Mouse (Mus musculus) midbrain, embryonic 15.5 days (tissue): ENCODE data around the gene Cyb5r4. TPM values are rescaled to one million over a fixed set of nuclear protein-coding genes. Genes with fewer than 3 reads are reported as not detected.

Experiments
- ATAC-seq: fragments of 200-750 bp; cut with Nextera tagmentation; replicated peaks from 2 replicates; pipeline ENCODE4 v1.8.0; 2017; ENCODE audit warnings: moderate TSS enrichment
- H3K27ac ChIP-seq: fragments of 300-500 bp; sonication (generic); 2 replicates; pipeline ENCODE4 v1.5.1; 2015; ENCODE audit warnings: mild to moderate bottlenecking, inconsistent platforms
- H3K27me3 ChIP-seq: fragments of 300-500 bp; sonication (generic); replicated peaks from 2 replicates; pipeline ENCODE4 v1.6.1; 2015; ENCODE audit warnings: inconsistent platforms
- H3K36me3 ChIP-seq: fragments of 300-500 bp; sonication (generic); replicated peaks from 2 replicates; pipeline ENCODE4 v1.6.1; 2015; ENCODE audit warnings: inconsistent platforms
- H3K4me1 ChIP-seq: fragments of 300-500 bp; sonication (generic); 2 replicates; pipeline ENCODE4 v1.6.1; 2015; ENCODE audit warnings: inconsistent platforms
- H3K4me2 ChIP-seq: fragments of 300-500 bp; sonication (generic); 2 replicates; pipeline ENCODE4 v1.6.1; 2015; ENCODE audit warnings: inconsistent platforms, mild to moderate bottlenecking, moderate library complexity
- H3K4me3 ChIP-seq: fragments of 300-500 bp; sonication (generic); 2 replicates; pipeline ENCODE4 v1.5.1; 2015; ENCODE audit warnings: mild to moderate bottlenecking, inconsistent platforms
- H3K9ac ChIP-seq: fragments of 300-500 bp; sonication (generic); 2 replicates; pipeline ENCODE4 v1.6.1; 2015; ENCODE audit warnings: mild to moderate bottlenecking, inconsistent platforms
- H3K9me3 ChIP-seq: fragments of 300-500 bp; sonication (generic); 2 replicates; pipeline ENCODE4 v1.6.1; 2016; ENCODE audit warnings: inconsistent platforms
- WGBS: fragments of 180-500 bp; shearing (Covaris S2); methylation state at CpG from one replicate; pipeline ENCODE4 v1.1.7; 2015; ENCODE audit warnings: mixed read lengths; 5-methylcytosine and 5-hydroxymethylcytosine counted together
- polyA plus RNA-seq: library from polyadenylated mRNA; unstranded; fragments of >200 nt; fragmentation: Nextera tagmentation; extraction: Ambion mirVana; gene quantifications from 2 replicates; pipeline ENCODE4 v1.2.1, GENCODE M21; 2015

The Cyb5r4 gene
- polyA plus RNA-seq, 1 experiment from 2014 or later: 56.9 TPM

DNA sequence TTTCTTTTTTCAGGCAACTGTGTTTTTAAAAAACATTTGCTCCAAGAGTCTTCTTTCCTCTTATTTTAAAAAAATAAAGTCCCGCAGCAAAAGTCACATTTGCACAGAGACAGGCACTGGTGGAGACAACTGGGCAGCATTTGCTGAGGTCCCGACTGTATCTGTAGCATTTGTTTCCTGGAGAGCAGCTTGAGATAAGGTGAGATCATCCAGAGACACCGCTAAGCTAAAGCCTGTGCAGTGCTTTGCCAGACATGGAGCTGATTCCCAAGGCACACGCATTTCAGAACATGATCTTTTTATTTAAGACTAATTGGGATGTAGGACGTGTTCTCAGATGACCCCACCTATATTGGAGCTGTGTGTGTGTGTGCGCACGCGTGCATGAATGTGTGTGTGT is 30.1 kb upstream of the Cyb5r4 start:
- H3K4me2 ChIP-seq: no peak overlapping the region
- 83% methylated on average over 8 of the region's 8 CpGs for WGBS

DNA sequence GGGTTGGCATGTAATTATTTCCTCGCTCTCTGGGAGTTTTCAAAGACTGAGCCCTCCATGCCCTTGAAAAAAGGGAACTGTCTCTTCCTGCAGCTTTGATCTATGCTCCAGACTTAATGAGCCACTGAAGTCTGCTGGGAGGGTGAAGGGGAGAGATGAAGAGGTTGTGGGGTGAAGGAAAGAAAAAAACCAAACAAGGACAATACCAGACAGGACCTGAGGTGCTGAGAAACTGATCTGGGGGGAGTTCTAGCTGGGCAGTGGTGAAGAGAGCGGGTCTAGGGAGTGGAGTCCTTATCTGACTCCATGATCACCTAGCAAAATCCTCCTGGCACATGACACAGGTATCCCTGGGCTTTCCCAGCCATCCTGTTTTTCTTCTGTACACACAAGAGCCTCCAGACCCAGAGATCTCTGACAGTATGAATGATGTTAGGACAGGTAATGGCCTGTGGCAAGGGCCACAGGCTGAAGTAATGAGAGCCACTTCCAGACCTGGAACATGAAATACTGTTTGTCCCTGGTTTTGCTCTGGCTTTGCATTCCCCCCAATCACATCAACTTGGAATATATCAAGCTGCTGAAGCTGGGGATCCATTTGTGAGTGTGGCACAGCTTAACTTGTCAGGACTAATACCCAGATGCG is 24.6 kb upstream of the Cyb5r4 start:
- Histone ChIP-seq H3K36me3 (no peaks in the 10 kb centered on the region), H3K27ac (no peak overlapping the region), H3K4me2 (no peak overlapping the region), H3K9ac (no peak overlapping the region), H3K4me1 (no peaks in the 10 kb centered on the region), H3K4me3 (no peak overlapping the region), H3K9me3 (no peaks in the 10 kb centered on the region), H3K27me3 (no peaks in the 10 kb centered on the region)
- ATAC-seq: peak; percentile 42; the same call in 1 of the 2 replicates
- 69% methylated on average over 3 of the region's 3 CpGs for WGBS

More for the DNA sequence above, 30.1 kb upstream of the Cyb5r4 start:
- ATAC-seq: no peak
- H3K36me3 ChIP-seq: no peaks in the 10 kb centered on the region
- H3K4me3 ChIP-seq: no peak overlapping the region
- no peak overlapping the region for H3K9ac ChIP-seq
- H3K4me1 ChIP-seq: no peaks in the 10 kb centered on the region
- H3K27me3 ChIP-seq: no peaks in the 10 kb centered on the region
- no peaks in the 10 kb centered on the region for H3K9me3 ChIP-seq
- H3K27ac ChIP-seq: no peak overlapping the region

- H3K4me1 ChIP-seq: no peaks in the 10 kb centered on the region
- no peaks in the 10 kb centered on the region for H3K9me3 ChIP-seq
- H3K36me3 ChIP-seq: no peaks in the 10 kb centered on the region
- no peak overlapping the region for H3K27ac ChIP-seq
- H3K9ac ChIP-seq: no peak overlapping the region
- no peaks in the 10 kb centered on the region for H3K27me3 ChIP-seq
- ATAC-seq: no peak
- H3K4me3 ChIP-seq: no peak overlapping the region
- H3K4me2 ChIP-seq: no peak overlapping the region
- 75% methylated on average over 2 of the region's 2 CpGs for WGBS
Observed at GRCm38 (mm10) chr9:86999956-87000582, 21.7 kb upstream of the Cyb5r4 start.

GRCm38 (mm10) chr9:87004701-87005434 is 16.9 kb upstream of the Cyb5r4 start:
- ATAC-seq: no peak
- no peaks in the 10 kb centered on the region for H3K9me3 ChIP-seq
- 74% methylated on average over 6 of the region's 6 CpGs for WGBS

DNA sequence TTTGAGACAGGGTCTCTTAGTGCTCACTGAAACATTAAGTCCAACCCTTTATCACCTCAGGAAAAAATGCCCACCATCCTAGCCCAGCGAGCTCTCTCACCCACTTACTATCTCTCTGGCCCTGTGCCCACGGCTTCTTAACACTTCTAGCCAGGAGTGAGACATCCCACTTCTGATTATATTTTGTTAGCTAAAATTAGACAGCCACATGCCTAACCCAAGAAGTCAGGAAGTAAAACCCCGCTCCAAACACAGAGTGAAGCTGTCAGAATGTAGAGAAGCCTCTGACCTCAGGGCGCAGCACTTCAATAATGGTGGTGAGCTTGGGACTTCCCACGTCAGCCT is 16.4 kb upstream of the Cyb5r4 start:
- no peak overlapping the region for H3K4me3 ChIP-seq
- no peak for ATAC-seq
- H3K27me3 ChIP-seq: no peaks in the 10 kb centered on the region
- no peaks in the 10 kb centered on the region for H3K36me3 ChIP-seq
- no peaks in the 10 kb centered on the region for H3K4me1 ChIP-seq
- H3K9ac ChIP-seq: no peak overlapping the region
- no peaks in the 10 kb centered on the region for H3K9me3 ChIP-seq
- H3K27ac ChIP-seq: no peak overlapping the region
- 69% methylated on average over 5 of the region's 5 CpGs for WGBS
- no peak overlapping the region for H3K4me2 ChIP-seq

More at GRCm38 (mm10) chr9:87004701-87005434, 16.9 kb upstream of the Cyb5r4 start:
- Histone ChIP-seq H3K36me3 (no peaks in the 10 kb centered on the region), H3K4me2 (no peak overlapping the region), H3K4me3 (no peak overlapping the region), H3K4me1 (no peaks in the 10 kb centered on the region), H3K27ac (no peak overlapping the region), H3K27me3 (no peaks in the 10 kb centered on the region), H3K9ac (no peak overlapping the region)

- ATAC-seq: no peak
- H3K4me3 ChIP-seq: no peak overlapping the region
- no peak overlapping the region for H3K27ac ChIP-seq
- no peak overlapping the region for H3K9ac ChIP-seq
- H3K36me3 ChIP-seq: no peaks in the 10 kb centered on the region
- no peaks in the 10 kb centered on the region for H3K9me3 ChIP-seq
- WGBS: 81% methylated on average over 6 of the region's 6 CpGs
- H3K27me3 ChIP-seq: no peaks in the 10 kb centered on the region
- no peaks in the 10 kb centered on the region for H3K4me1 ChIP-seq
- H3K4me2 ChIP-seq: no peak overlapping the region
Observed at GRCm38 (mm10) chr9:87008507-87008906, 13.3 kb upstream of the Cyb5r4 start.

GRCm38 (mm10) chr9:87008919-87009318 is 12.9 kb upstream of the Cyb5r4 start:
- H3K4me1 ChIP-seq: no peaks in the 10 kb centered on the region
- no peak overlapping the region for H3K4me3 ChIP-seq
- no peaks in the 10 kb centered on the region for H3K36me3 ChIP-seq
- no peak overlapping the region for H3K4me2 ChIP-seq
- no peak overlapping the region for H3K27ac ChIP-seq
- H3K27me3 ChIP-seq: no peaks in the 10 kb centered on the region
- no peak for ATAC-seq
- 67% methylated on average over 1 of the region's 1 CpGs for WGBS
- H3K9ac ChIP-seq: no peak overlapping the region
- H3K9me3 ChIP-seq: no peaks in the 10 kb centered on the region

DNA sequence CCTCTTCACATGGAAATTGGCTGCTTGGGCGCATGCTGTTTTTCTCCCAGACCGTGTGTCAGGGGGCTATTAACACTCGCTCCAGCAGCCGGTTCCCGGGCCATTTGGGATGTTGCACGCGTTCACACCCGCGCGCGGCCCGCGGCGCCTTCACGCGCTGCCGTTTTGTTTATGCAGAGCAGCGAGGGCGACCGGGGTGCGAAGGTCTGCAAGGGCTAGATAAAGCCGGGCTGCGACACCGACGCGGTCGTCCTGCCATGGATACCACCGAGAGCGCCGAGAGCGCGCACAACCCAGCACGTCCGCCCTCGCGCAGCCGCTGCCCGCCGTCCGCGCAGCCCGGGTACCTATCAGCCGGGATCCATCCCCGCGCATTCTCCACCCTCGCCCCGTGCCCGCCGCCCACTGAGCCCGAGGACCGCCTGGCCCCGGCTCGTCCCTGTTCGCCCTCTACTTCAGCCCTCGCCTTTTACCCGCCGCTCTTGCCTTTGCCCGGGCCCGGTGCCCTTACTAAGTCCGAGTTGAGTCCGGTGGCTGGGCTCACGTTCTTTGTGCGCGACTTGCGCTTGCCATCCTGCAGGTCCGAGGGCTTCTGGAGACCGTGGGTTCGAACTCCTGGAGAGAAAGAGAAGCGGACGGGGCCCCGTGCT is 6.4 kb upstream of the Cyb5r4 start, which contains the start of gene Ripply2:
TSS of gene Ripply2 (plus strand) at position 250 of the 650 bp plus-strand sequence.
- Histone ChIP-seq H3K9me3 (no peaks in the 10 kb centered on the region), H3K4me3 (peak within 1 kb of the TSS; percentile 74)
- WGBS: under 1% methylated on average over 68 of the region's 71 CpGs

DNA sequence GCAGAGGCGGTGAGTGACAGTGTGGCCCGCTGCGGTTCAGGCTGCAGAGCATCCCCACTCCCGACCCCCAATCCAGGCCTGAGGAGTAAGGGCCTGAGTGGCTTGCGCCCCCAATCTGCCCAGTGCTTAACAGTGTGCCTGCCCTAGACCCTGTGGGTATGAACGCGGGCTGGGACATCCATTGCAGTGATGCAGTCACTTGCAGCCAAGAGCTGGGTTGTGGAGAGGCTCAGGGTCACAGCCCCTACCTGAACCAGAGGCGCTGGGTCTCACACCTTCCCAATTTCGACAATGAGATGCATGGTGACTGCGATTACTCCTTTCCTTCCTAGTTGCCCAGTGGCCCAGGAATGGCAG is 5.9 kb upstream of the Cyb5r4 start:
- ATAC-seq: peak; percentile 88
- Histone ChIP-seq H3K4me2 (peak overlapping the region; percentile 87), H3K9me3 (no peaks in the 10 kb centered on the region), H3K27me3 (no peaks in the 10 kb centered on the region), H3K36me3 (no peaks in the 10 kb centered on the region), H3K27ac (peak overlapping the region; percentile 77), H3K4me1 (peaks cover 18% of the 10 kb centered on the region), H3K4me3 (peak overlapping the region; percentile 74), H3K9ac (peak overlapping the region; percentile 82)
- 4% methylated on average over 10 of the region's 10 CpGs for WGBS

More for the DNA sequence above, 6.4 kb upstream of the Cyb5r4 start, which contains the start of gene Ripply2:
- peaks cover 18% of the 10 kb centered on the region for H3K4me1 ChIP-seq
- H3K4me2 ChIP-seq: peak within 1 kb of the TSS; percentile 87
- no peaks in the 10 kb centered on the region for H3K27me3 ChIP-seq
- peak within 1 kb of the TSS; percentile 77 for H3K27ac ChIP-seq
- peak within 1 kb of the TSS; percentile 82 for H3K9ac ChIP-seq
- H3K36me3 ChIP-seq: no peaks in the 10 kb centered on the region
- ATAC-seq: peak; percentile 91

- no peaks in the 10 kb centered on the region for H3K27me3 ChIP-seq
- no peaks in the 10 kb centered on the region for H3K9me3 ChIP-seq
- no peak overlapping the region for H3K9ac ChIP-seq
- no peak overlapping the region for H3K27ac ChIP-seq
- H3K4me3 ChIP-seq: no peak overlapping the region
- ATAC-seq: no peak
- H3K4me2 ChIP-seq: no peak overlapping the region
- peaks cover 22% of the 10 kb centered on the region for H3K4me1 ChIP-seq
- H3K36me3 ChIP-seq: no peaks in the 10 kb centered on the region
- WGBS: 83% methylated on average over 6 of the region's 6 CpGs
Observed at GRCm38 (mm10) chr9:87025764-87026163, 4.0 kb downstream of the Cyb5r4 start.

- no peak overlapping the region for H3K4me3 ChIP-seq
- 0 out of 2 replicates have a peak, but pooled peaks cover 2% of the 10 kb centered on the region for H3K36me3 ChIP-seq
- no peak overlapping the region for H3K9ac ChIP-seq
- no peaks in the 10 kb centered on the region for H3K27me3 ChIP-seq
- H3K4me1 ChIP-seq: peaks cover 15% of the 10 kb centered on the region
- no peak overlapping the region for H3K4me2 ChIP-seq
- H3K27ac ChIP-seq: no peak overlapping the region
- ATAC-seq: peak; percentile 79
- no peaks in the 10 kb centered on the region for H3K9me3 ChIP-seq
- WGBS: 44% methylated on average over 8 of the region's 8 CpGs
Observed at GRCm38 (mm10) chr9:87027423-87028084, 5.7 kb downstream of the Cyb5r4 start.

GRCm38 (mm10) chr9:87032196-87032595 is 10.4 kb downstream of the Cyb5r4 start:
- 91% methylated on average over 4 of the region's 4 CpGs for WGBS
- Histone ChIP-seq H3K9ac (no peak overlapping the region), H3K36me3 (0 out of 2 replicates have a peak, but pooled peaks cover 7% of the 10 kb centered on the region)

More at GRCm38 (mm10) chr9:87032196-87032595, 10.4 kb downstream of the Cyb5r4 start:
- Histone ChIP-seq H3K4me1 (no peaks in the 10 kb centered on the region), H3K27me3 (no peaks in the 10 kb centered on the region), H3K4me2 (no peak overlapping the region), H3K27ac (no peak overlapping the region), H3K9me3 (no peaks in the 10 kb centered on the region), H3K4me3 (no peak overlapping the region)
- ATAC-seq: no peak
